Mouse (Mus musculus) layer of hippocampus, postnatal 36 days (tissue): ENCODE results near the gene Nme2. TPM values are rescaled to one million over a fixed set of nuclear protein-coding genes. Genes with fewer than 3 reads are reported as not detected.
A peak's percentile ranks its signal among the peaks of the same experiment; 100 is the strongest.
"Not testable (repeated sequence)": the region's sequence is repeated elsewhere in the genome, so short reads cannot be mapped to it uniquely, and the experiment has no call there.

Experiments used
- DNase-seq, 2 experiments: peaks; one replicate each; pipeline ENCODE4 v3.0.0; 2022
- total RNA-seq, 2 experiments: library from RNA; stranded (reverse); gene quantifications; 2 replicates each; pipeline ENCODE4 v1.2.3; 2021

The Nme2 gene
- total RNA-seq, 2 experiments from 2014 or later, result 77.8 to 91.6 TPM

DNA sequence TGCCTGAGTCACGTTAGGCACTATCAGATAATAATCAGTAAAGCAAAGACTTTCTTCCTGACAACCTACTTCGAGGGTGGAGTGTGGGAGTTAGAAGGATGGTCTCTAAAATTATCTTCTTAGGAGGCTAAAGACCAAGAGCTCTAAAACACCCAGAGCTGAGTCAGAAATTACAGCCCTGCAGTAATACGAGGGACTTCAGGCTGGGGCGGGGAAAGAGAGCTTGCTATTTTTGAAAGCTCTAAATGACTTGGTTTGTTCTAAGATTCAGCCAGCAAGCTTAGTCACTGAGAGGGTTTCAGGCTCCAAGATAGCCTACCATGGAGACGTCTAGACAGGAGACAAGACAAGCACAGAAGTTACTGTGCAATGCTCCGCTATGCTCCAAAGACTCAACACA, 9.3 kb upstream of the Nme2 start:
- DNase-seq, result no peak

DNA sequence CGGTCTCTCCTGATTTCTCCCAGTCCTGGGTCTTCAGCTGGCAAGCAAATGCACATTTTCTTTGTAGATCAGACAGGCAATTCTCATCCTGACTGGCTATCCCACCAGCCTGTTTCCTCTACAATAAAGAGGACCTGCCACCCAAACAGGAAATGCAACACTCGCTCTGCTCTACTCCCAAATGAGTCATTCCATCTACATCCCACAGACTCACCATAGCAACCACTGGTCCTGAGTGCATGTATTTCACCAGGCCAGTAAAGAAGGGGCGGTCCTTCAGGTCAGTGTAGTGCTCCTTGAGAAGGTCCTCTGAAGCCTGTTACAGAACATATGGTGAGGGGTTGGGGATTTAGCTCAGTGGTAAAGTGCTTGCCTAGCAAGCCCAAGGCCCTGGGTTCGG, 7.0 kb upstream of the Nme2 start:
- no peak for DNase-seq

- DNase-seq, result no peak
Observed at GRCm38 (mm10) chr11:93961482-93961881, 5.4 kb upstream of the Nme2 start.

GRCm38 (mm10) chr11:93957746-93958145, 1.7 kb upstream of the Nme2 start:
- DNase-seq, result no peak

DNA sequence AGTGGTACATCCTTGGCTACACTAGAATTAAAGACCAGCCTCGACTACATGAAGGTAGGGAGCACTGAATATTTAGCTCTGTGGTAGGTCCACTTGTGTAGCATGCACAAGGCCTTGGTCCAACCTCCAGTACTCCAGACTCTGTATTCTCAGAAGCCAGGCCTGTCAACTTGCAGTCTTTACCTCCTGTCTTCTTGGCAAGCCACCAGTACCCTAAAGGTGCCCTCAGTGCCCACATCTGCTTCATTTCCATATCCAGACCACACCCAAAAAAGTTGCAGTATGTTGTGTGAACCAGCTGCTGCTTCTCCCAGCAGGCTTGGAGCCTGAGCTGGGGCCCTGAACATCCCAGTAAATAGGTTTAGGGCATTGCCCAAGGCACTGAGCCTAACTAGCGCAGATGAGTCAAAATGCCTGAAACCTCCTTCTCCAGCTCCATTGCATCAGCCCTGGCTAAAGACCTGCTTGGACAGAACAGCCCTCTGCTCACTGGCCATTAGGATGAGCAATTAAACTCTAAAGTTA, 1.0 kb upstream of the Nme2 start:
- no peak for DNase-seq

GRCm38 (mm10) chr11:93955256-93956150, 556 bp downstream of the Nme2 start:
- peak; percentile 89 for DNase-seq

GRCm38 (mm10) chr11:93954738-93955255, 1.3 kb downstream of the Nme2 start:
- no peak for DNase-seq

DNA sequence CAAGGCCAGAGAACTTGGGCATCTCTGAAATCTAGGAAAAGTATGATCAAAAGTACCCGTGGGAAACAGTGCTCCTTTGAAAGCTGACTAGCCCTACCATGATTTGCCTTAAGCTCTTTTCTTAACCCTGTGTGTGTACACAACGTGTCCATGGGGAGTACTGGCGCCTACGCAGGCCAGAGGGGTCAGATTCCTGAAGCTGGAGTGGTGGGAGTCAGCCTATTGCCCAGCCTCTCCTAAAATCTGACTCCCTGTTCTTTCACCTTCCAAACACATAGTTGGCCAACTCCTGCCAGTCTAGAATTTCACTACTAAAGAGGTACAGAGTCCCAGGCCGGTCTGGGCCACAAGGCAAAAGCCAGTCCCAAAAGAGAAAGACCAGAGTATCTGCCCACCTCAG, 3.7 kb downstream of the Nme2 start:
- no peak for DNase-seq

- DNase-seq, result no peak
Observed at GRCm38 (mm10) chr11:93950045-93950444, 6.0 kb downstream of the Nme2 start.

GRCm38 (mm10) chr11:93948887-93949567, 7.0 kb downstream of the Nme2 start:
- DNase-seq, result no peak

GRCm38 (mm10) chr11:93944986-93945385, 11.1 kb downstream of the Nme2 start:
- DNase-seq, result no peak

- DNase-seq, result no peak
Observed at GRCm38 (mm10) chr11:93940906-93941305, 15.2 kb downstream of the Nme2 start.

GRCm38 (mm10) chr11:93929106-93929505, 27.0 kb downstream of the Nme2 start:
- DNase-seq, result no peak

GRCm38 (mm10) chr11:93915019-93915418, 41.0 kb downstream of the Nme2 start:
- DNase-seq, result not testable (repeated sequence)

GRCm38 (mm10) chr11:93911603-93912002, 44.5 kb downstream of the Nme2 start:
- DNase-seq, result no peak

- no peak for DNase-seq
Observed at GRCm38 (mm10) chr11:93908829-93909228, 47.2 kb downstream of the Nme2 start.

- no peak for DNase-seq
Observed at GRCm38 (mm10) chr11:93907839-93908238, 48.2 kb downstream of the Nme2 start.

DNA sequence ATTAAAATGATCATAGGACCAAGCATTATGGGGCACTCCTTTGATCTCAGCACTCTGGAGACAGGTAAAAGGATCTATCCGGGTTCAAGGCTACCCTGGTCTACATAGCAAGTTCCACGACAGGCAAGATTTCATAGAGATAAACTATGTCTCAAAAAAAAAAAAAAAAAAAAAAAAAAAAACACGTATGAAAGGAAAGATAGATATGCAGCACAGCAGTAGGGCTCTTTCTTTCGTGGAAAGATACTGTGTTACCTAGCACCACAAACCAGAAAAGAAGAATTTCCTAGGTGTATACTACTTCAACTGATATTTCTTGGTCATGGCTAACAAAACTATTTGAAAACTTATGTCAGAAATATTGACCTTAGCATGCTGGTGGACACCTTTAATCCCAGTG, 49.2 kb downstream of the Nme2 start:
- DNase-seq, result no peak

Other genes starting within 250 kb of the Nme2 start
- gene Utp18, start 70.5 kb downstream of the Nme2 start, total RNA-seq, result 10 to 100 TPM; 23.6 to 26.1 TPM
- gene Mbtd1, start 70.4 kb downstream of the Nme2 start, total RNA-seq, result 10 to 100 TPM; 36.3 to 39.3 TPM
- gene Gm20390, start 12.0 kb upstream of the Nme2 start, total RNA-seq, result 100 to 1,000 TPM; 123 to 125 TPM
- 10 to 100 TPM; 56.9 to 82.9 TPM for gene Nme1, start 12.3 kb upstream of the Nme2 start, total RNA-seq
- gene Spag9, start 39.8 kb upstream of the Nme2 start, total RNA-seq, result 100 to 1,000 TPM; 217 to 221 TPM